Mouse (Mus musculus) retina, adult 2 months (tissue): Measurements from ENCODE around the gene Fcgr3.

Source experiments
- DNase-seq: peaks from one replicate; pipeline ENCODE4 v3.0.0-alpha.2; 2012; ENCODE audit warnings: low read depth, low spot score

The Fcgr3 gene

GRCm38 (mm10) chr1:171016676-171017356 lies 47.9 kb downstream of the Fcgr3 start:
- no peak for DNase-seq

GRCm38 (mm10) chr1:171011733-171012132 lies 53.0 kb downstream of the Fcgr3 start:
- no peak for DNase-seq

GRCm38 (mm10) chr1:171006905-171007304 lies 57.8 kb downstream of the Fcgr3 start:
- DNase-seq = no peak

DNA sequence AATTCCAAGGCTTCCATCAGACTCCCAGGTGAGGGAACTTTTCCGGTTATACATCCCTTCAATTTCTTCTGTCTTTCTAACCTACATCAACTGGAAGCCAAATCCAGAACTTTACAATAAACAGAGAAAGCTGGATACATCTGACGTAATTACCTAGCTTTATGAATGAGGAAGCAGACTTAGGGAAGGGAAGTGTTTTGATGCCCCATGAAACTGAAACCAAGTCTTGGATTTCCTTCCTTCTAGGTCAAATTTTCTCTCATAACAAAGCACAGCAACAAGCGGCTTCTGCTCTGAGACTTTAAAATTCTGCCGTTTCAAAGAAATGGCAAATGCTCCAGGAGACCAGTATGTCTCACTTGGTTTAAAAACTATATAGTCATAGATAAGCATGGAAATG lies 58.4 kb downstream of the Fcgr3 start:
- DNase-seq = no peak

- DNase-seq = no peak
Measured at GRCm38 (mm10) chr1:171005586-171005985, 59.1 kb downstream of the Fcgr3 start.

GRCm38 (mm10) chr1:171005081-171005480 lies 59.7 kb downstream of the Fcgr3 start:
- DNase-seq = no peak
